Mouse (Mus musculus): ENCODE data around the gene Btg1-ps2.
"Not testable (repeated sequence)": the region's sequence is repeated elsewhere in the genome, so short reads cannot be mapped to it uniquely, and the experiment has no call there.

The Btg1-ps2 gene

DNA sequence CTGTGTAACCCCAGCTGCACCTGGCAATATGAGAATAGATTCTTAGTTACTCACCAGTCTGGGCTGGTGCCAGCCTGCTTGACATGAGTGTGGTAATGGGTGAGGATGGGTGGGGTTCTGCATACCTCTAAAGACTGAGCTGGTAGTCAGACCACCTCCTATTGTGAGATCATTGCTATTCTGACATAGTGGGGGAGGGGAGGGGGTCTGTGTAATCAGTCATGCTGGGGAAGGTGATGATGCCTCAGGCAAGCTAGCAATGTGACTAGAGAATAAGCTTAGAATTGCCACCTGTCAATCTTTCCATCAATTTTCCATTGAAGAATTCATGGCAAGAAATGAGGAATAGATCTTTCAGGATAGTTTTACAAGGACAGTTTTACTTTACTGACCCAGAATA, at the start of gene Btg1-ps2:
TSS of gene Btg1-ps2 (minus strand) at position 101 of the 400 bp plus-strand sequence.
- DNase-seq = not testable (repeated sequence)

DNA sequence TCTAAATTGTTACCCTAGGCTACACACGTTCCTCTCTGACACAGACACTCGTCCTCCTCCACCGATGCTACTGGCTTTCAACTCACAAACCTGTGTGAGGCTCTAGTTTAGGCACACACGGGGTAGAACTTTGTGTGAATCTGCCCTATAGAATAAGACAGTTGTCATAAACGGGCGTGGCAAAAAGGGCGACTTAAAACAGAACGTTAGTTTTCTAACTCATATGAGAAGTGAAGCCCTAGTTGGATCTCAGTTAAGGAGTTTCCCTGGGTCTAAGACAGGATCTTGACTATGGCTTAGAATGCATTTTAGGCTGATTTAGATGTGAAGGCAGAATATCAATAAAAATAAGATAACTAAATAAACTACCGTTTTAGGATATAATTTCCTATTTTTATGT, 42.1 kb upstream of the Btg1-ps2 start, which contains the start of gene Rhox11:
TSS of gene Rhox11 (minus strand) at position 101 of the 400 bp plus-strand sequence.
- DNase-seq = no peak

DNA sequence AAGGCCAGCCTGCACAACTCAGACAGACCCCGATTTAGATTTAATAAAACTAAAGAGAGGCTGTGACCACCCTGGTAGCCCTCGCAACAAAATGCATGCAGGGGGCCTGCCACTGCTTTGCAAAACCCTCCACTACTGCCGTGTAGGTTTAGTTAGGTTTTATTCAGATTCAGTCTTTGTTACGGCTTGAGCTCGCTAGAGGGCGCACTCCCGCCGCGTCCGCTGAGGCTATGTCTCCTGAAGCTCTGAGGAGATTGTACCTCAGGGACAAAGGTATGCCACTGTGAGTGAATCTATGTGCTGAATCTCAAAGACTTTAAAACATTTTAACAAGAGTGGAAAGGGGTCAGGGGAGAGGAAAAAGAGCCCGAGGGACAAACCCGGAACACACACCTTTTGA, 41.3 kb upstream of the Btg1-ps2 start:
- DNase-seq = peak; percentile 72 to 73

DNA sequence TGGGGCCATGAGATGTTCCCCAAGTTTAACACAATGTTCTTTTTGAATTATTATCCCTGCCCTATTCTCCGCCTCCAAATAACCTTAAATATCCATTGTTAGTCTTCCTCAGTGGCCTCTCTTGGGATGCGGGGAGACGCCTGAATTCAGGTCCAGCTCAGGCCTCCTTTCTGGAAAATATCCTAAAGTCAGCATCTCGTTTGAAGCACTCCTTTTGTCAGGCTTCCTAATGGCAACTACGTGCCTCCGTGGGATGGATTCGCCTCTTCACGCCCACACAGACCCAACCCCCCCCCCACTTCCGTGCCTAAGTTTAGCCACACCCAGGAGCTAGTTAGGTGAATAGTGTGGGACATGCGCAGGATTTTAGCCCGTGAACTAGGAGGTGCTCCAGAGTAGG, 23.3 kb upstream of the Btg1-ps2 start, which contains the start of gene Rhox10:
TSS of gene Rhox10 (plus strand) at position 301 of the 400 bp plus-strand sequence.
- no peak for DNase-seq

DNA sequence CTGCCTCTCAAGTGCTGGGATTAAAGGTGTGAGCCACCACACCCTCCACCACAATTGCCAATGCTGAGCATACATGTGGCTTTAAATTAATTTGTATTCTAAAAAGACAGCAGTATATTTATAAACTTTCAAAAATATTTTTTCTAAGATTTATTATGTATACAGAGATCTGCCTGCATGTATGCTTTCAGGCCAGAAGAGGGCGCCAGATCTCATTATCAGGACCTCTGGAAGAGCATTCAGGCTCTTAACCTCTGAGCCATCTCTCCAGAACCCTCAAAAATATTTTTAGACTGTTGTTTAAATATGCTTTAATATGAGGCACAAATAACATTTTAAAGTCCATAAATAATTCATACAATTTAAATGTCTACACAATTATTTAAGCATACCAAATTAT, 18.6 kb upstream of the Btg1-ps2 start:
- DNase-seq = peak; percentile 7 to 19

DNA sequence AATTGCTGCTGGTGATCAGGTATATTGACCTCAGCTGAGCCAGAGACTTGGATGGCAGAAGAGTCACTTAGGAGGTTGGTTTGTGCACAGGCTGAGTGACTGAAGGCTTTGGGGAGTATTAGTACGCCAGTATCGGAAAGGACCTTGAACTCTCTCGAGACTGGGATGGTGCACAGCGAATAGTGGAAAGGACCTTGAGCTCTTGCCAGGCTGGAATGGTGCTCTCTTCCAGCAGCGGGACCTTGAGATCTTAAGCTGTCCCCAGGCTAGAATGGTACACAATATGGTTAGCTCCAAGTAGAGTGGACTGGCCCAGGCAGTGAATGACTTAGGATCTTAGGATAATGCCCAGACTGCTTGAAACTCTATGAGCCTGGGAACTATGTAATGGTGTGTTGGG, 3.2 kb downstream of the Btg1-ps2 start:
- no peak for DNase-seq

DNA sequence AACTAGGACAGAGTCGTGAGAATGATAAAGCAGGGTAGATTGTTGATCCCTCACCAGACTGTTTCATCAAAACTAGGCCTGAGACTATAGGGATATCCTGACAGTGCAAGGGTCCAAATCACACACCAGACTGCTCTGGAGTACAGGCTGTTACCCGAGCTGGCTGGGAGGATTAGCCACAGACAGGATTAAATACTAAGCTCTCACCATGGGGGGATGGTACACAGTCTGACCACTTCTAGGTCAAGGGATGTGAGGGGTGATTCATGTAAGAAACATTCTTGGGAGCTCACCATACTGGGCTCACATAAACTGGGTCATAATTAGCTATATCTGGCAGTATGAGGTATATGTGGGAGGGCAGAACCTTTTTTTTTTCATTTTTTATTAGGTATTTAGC, 9.1 kb downstream of the Btg1-ps2 start:
- no peak for DNase-seq

DNA sequence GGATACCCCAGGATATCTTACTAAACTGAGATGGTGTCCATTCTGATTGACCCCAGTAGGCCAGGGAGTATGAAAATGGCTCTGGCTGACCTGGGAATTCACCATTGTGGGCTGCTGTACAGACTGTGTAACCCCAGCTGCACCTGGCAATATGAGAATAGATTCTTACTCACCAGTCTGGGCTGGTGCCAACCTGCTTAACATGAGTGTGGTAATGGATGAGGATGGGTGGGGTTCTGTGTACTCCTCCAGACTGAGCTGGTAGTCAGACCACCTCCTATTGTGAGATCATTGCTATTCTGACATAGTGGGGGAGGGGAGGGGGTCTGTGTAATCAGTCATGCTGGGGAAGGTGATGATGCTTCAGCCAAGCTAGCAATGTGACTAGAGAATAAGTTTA, 24.3 kb downstream of the Btg1-ps2 start, which contains the start of gene Btg1-ps1:
TSS of gene Btg1-ps1 (minus strand) at position 219 of the 400 bp plus-strand sequence.
- DNase-seq = not testable (repeated sequence)

DNA sequence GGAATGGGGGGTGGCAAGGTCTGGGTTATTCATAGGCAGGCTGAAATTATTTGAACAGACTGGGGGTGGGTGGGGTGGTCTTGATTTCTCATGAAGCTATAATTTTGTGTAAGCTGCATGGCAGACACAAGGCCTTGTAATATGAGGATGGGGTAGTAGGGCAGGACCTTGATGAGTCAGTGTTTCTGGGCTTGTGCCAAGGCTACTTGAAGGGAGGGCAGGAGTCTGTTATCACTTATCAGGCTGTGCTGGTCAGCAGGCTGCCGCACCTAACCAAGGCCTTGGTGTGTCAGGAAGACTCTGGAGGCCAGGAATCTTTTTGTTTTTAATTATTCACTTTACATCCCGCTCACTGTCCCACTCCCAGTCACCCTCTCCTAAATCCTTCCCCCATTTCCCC, 34.2 kb downstream of the Btg1-ps2 start:
- no peak for DNase-seq

Data from kidney, postnatal 4 days (tissue).